Mouse (Mus musculus) heart, postnatal 0 days (tissue): ENCODE data around the gene Rptor.

Source experiments
- CTCF ChIP-seq: IDR thresholded peaks from 2 replicates; pipeline ENCODE4 v1.5.1; 2016; ENCODE audit warnings: antibody characterized with exemption, control low read depth, low read depth
- EP300 ChIP-seq: IDR thresholded peaks from 2 replicates; pipeline ENCODE4 v1.6.1; 2016; ENCODE audit warnings: antibody characterized with exemption, low read depth

DNA sequence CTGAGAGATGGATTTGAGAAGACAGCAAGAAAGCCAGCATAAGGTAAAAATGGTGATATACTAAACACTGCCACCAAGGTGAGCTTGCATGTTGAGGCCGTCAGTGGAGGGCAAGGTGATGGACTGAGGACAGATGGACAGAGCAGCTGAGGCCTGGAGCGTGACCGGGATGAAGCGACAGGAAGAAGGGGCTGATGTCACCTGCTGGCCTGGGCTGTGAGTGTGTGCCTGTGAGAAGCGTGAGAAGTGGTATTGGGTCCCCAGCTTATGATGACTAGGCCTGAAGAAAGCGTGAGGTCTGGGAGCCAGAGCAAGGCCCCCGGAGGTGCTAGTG lies 130.9 kb downstream of the Rptor start:
- TF ChIP-seq CTCF (no peak), EP300 (no peak)
